Mouse (Mus musculus) kidney, postnatal 25 days (tissue): ENCODE data around the gene Itm2b.

ENCODE experiments used
- DNase-seq, 2 experiments: peaks; one replicate each; pipeline ENCODE4 v3.0.0; 2021; ENCODE audit warnings: mixed read lengths in 2 of 2

The Itm2b gene

GRCm38 (mm10) chr14:73366278-73366677, 18.8 kb downstream of the Itm2b start:
- no peak for DNase-seq

DNA sequence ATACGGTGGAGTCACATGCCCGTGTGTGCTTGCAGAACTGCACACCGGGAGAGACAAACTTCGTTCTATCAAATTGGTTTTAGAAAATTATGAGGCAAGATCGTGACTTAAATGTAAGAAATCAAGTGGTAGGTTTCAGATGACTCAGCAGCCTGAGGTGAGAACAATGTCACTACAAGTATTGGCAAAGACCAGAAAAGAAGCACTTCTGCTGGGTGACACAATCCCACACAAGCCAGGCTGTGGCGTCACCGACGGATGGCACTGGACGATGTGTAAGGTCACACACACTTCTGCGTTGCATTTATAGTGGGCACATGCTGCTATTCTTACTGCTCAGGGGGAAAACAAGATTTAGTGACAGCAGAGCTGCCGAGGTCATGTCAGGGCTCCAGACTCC, 21.3 kb downstream of the Itm2b start:
- DNase-seq = no peak

DNA sequence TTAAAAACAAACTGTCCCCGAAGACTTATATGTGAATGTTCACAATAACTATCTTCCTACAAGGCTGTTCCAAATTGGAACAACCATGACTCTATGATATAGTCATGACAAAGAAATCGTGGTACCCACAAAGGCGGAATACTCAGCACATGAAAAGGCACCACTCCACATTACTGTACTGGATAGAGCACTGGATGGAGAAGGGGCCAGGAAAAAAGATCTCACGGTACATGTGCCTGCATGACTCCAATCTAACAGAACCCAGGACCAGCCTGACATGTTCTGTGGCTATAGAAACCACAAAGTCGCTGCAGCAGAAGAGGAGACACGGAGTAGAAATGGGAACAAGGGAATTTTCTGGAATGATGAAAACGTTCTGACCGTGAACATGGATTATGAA, 30.4 kb downstream of the Itm2b start:
- DNase-seq = no peak

DNA sequence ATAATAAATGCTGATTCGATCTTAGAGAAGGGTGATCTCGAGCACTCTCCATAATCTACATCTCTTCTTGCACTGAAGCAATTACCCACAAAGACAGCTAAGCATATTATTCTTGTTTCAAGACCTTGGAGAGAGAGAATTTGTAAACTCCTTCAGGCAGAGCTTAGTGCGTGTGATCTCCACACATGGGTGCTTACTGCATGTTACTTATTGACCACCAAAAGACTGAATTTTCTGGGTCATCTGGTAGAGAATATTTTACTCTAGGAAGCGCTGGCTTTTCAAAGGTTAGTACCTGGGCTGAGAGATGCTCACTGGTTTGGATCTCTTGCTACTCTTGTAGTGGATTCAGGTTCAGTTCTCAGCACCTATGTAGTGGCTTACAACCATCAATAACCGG, 34.0 kb downstream of the Itm2b start:
- DNase-seq = no peak

DNA sequence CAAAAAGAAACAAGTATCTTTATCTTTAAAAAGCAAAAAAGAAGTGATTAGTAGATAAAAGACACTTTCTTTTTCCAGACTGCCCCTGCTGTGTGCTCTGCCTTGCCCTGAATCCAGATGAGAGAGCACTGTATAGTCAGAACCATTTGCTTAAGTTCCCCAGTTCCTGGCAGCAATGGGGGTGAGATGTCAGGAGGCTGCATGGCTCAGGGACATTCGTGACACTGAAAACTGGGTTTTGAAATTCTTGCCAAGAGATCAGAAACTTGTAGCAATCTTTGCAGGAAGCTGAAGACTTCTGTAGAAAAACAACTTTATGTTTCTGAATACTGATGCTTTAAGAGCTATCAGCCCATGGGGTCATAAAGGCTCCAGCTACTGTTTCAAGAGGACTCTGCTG, 35.1 kb downstream of the Itm2b start:
- DNase-seq = no peak

- peak; percentile 23 to 47 for DNase-seq
Measured at GRCm38 (mm10) chr14:73349061-73349670, 35.9 kb downstream of the Itm2b start.

GRCm38 (mm10) chr14:73347302-73347701, 37.8 kb downstream of the Itm2b start:
- DNase-seq = peak; percentile 26 to 41

DNA sequence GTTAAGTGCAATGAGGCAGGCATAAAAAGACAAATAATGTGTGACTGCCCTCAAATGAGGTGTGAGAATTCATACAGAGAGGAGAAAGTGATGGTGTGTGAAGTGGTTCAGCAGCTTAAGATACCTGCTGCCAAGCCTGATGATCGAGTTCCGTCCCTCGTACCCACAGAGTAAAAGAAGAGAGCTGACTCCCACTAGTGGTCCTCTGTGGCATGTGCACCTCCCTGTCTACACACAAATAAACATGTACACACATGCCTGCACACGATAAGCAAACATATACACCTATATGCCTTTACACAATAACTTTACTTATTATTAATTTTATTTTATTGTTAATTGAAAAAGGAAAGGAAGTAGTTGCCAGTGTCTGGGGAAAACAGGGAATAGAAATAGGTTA, 39.5 kb downstream of the Itm2b start:
- DNase-seq = no peak

DNA sequence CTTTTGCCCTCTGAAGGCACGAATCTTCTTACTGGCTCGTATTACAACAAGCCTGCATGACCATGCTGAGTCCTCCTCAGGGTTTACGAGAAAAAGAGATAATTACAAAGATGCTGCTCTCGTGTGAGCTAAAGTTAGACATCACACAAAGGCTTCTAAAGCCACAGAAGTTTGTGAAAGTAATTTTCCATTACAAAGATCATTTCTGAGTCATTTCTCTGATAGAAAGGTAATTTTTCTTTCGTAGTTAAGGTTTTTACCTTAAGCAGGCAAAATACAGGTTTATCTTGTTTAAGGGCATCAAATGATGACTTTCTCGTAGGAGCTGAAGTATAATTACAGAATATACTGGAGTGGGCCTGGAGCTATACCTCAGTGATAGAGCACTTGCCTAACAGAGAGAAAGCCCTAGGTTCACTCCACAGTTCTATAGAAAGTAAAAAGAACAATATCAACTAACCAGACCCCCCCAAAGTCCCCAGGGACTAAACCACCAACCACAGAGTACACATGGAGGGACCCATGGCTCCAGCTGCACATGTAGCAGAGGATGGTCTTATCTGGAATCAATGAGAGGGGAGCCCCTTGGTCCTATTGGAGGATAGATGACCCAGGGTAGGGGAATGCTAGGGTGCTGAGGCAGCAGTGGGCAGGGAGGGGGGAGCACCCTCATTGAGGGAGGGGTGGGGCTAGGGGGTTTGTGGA, 44.9 kb downstream of the Itm2b start:
- no peak for DNase-seq

GRCm38 (mm10) chr14:73339615-73340014, 45.5 kb downstream of the Itm2b start:
- no peak for DNase-seq

DNA sequence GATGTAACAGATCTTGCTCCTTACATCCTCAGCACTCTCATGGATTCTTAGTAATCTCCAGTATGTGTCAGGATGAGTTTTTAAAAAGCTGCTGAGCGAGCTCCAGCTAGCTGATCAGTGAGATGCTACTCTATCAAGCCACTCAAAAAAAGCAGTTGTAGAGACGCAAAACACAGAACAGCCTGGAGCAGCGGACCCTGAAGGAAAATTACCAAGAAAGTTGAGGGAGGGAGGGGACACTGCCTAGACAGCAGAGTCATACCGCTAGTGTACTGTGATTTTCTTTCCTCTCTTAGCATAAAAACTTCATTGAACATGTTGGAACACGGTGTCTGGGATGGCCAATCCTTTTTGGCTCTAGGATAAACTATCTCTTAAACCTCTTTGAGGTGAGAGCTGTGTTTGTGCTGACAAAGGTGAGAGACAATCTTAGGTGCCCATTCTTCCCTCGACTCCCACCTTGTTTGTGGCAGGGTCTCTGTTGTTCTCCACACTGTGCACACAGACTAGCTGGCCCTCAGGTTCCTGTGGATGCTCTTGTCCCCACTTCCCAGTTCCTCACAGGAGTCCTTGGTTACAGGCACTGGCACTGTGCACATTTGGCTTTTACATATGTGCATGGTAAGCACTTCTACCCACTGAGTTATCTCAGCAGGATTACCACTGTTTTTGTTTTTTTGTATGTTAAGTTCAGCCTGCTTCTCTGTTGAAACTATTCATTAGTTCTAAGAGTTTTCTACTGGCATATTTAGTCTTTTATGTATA, 48.6 kb downstream of the Itm2b start:
- no peak for DNase-seq

DNA sequence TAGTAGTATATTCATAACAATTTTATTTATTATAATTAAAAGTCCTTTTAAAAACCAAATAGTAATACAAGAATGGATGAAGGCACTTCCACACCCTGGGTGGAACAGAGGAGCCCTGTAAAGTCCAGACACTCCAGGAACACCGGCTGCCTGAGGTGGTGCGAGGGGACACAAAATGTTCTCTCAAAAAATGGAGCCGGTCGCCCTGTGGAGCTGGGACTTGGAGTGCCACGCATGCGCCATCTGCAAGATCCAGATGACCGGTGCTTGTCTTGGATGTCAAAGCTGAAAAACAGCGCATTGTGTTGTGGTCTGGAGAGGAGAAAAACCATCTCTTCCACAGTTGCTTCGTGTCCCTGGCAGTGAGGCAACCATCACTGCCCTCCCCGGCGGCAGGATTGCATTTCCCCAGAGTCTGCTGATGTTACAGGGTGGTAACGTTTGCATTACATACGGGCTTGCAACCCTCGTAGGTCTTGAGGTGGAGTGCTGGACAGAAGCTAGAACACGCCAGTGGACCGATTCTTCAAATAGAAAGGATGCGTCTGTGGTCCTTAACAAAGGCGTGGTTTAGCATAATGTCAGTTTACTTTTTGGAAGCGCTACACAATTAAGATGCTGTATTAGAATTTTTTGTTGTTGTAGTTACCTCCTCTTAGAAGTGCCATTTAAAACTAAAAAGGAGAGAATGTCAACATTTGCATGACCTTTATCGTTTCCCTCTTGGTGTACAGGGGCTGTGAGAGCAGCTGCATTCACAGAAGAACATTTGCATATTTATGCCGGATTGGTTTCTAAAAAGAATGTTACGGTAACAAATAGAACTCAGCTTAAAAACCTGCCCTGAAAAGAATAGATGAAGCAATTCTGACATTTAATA, 49.9 kb downstream of the Itm2b start:
- no peak for DNase-seq

DNA sequence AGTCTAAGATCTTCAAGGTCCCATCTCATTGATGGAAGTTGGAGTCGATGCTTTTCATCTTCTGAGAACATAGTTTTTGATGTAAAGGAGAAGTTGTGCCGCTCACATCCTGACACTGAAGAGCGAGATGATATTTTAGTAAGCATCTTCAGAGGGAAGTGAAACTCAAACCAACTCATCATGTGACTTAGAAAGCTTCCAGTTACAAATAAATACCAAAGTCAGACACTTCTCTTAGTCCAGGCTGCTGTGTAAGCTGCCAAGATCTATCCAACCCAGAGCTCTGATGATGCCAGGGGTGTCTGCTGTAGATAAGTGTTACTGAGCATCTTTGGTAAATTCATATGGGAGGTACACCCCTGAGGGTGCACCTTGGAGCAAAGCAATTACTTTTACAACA, 51.2 kb downstream of the Itm2b start:
- no peak for DNase-seq

GRCm38 (mm10) chr14:73331386-73331785, 53.7 kb downstream of the Itm2b start:
- DNase-seq = peak in 1 of 2 experiments; percentile 40

DNA sequence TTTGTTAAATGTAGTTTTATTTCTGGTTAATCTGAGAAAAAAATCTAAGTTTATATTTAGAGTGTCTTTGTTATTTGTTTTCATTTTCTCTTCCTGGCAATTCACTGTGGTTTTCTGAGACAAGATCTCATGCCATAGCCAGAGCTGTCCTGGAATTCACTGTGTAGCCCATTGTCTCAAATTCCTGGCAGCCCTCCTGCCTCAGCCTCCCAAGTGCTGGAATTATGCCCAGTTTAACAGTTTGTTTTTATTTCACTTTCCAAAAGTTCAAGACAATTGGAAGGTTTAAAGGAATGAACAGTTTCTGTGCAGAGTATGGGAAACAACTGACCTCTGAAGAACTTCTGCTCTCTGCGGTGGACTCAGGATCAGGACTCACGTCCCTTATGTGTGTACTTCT, 55.2 kb downstream of the Itm2b start:
- DNase-seq = no peak

GRCm38 (mm10) chr14:73326511-73326910, 58.6 kb downstream of the Itm2b start:
- no peak for DNase-seq

- peak; percentile 83 to 94 for DNase-seq
Measured at GRCm38 (mm10) chr14:73325456-73326381, 59.4 kb downstream of the Itm2b start, which contains the start of gene Rb1. Gene Rb1, minus strand, starts transcription at chr14:73325822.

DNA sequence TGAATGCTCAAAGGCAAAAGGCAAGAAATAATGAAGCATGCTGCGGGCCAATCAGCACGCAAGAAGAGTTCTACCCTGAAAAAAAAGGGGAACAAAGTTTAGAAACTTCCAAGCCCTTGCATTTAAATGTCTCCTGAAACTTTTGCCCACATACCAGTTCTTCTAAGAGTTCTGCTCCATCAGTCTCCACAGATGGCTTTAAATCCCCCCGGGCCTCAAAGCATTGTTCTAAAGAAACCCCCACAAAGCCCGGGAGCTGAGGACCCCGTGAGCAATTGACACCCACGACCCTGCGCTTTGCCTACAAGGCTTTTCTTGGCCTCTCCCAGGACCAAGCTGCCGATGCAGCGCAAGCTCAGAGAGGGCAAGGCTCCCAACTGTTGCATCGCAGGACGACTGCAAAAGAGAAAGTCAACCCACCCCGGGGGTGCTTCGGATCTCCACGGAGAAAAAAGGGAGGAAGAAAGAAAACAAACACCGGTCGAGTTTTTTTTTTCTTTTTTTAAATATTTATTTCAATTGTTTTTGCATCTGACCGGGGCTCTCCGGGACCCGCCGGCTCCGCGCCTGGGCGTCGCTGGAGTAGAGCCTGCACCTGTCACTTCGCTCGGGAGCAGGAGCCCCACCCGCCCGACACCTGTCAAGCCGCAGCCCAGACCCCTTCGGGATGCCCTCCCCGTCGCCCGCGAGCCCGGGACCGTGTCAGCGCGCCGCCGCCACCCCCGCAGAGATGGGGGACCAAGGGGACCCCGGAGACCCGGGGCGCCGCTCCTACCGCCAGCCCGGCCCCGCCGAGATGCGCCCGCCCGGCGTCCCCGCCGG, 60.2 kb downstream of the Itm2b start:
- DNase-seq = peak; percentile 28 to 70

- no peak for DNase-seq
Measured at GRCm38 (mm10) chr14:73323965-73324364, 61.1 kb downstream of the Itm2b start.

- no peak for DNase-seq
Measured at GRCm38 (mm10) chr14:73322142-73322541, 62.9 kb downstream of the Itm2b start.

- no peak for DNase-seq
Measured at GRCm38 (mm10) chr14:73316933-73317332, 68.2 kb downstream of the Itm2b start.
